Mouse (Mus musculus) embryonic fibroblast, embryonic 13.5 days (primary cell): ENCODE measurements around the gene Abhd6.

Source experiments
- CTCF ChIP-seq: IDR thresholded peaks from 2 replicates; pipeline ENCODE4 v1.5.1; 2011; ENCODE audit warnings: mild to moderate bottlenecking, control low read depth, low read length, moderate library complexity, borderline replicate concordance; ENCODE audit not compliant: insufficient read depth
- POLR2A ChIP-seq: IDR thresholded peaks from 2 replicates; pipeline ENCODE4 v1.6.1; 2011; ENCODE audit warnings: low read depth, mild to moderate bottlenecking, control low read depth, low read length, moderate library complexity

DNA sequence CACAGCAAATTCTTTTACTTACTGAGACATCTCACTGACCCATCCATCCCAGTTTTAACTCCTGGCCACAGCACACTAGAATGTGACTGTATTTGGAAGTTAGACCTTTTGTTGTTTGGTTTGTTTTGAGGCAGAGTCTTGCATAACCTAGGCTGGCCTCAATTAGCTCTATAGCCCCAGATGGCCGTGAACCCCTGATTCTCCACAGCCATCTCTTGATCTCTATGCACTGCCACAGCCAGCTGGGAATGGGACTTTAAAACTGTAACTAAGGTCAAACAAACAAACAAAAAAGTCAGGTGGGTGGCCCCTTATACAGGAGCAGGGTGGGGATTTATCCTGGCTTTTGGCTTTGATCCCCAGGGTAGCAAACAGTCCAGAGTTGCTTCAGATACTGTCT lies 28.1 kb upstream of the Abhd6 start:
- TF ChIP-seq CTCF (no peak), POLR2A (no peak)
